Comparison of ENCODE assay signal across 8 mouse cellular contexts in genomic region chr11:107914634-107915226, GRCm38 (mm10). TPM values are rescaled to one million over a fixed set of nuclear protein-coding genes. Genes with fewer than 3 reads are reported as not detected.
DNase-seq lines count a peak whose midpoint lies in the region; ATAC-seq and TF ChIP-seq lines count a peak whose summit lies in the region.

Cacng5 (minus strand) TSS chr11:107915055.

- no peak for DNase-seq in heart, postnatal 0 days (ENCODE audit: low spot score)
- DNase-seq in heart, postnatal 14 days = no peak
- peak; percentile 49 for DNase-seq in R1 (ENCODE audit: low read depth, low spot score)
- DNase-seq in left cerebral cortex, adult 8-10 months (ENCODE audit: low spot score in 2 of 2) = no peak
- DNase-seq in neural tube, embryonic 10.5 days (ENCODE audit: extremely low spot score, low spot score) = peak; percentile 71
- DNase-seq in thymus, adult 18-20 months = no peak
- DNase-seq in cerebellum, adult 11 months = no peak

- no peak for TF ChIP-seq CTCF in heart, postnatal 0 days (IDR thresholded peaks at IDR 0.05; ENCODE audit: low read depth)

- 6% methylated on average over 36 of the region's 36 CpGs for WGBS in heart, postnatal 0 days
- 4% methylated on average over 36 of the region's 36 CpGs for WGBS in embryonic facial prominence, embryonic 15.5 days

- no peak for TF ChIP-seq EP300 in heart, postnatal 0 days (IDR thresholded peaks at IDR 0.05; ENCODE audit: low read depth)

- H3K27me3 ChIP-seq in heart, postnatal 0 days (ENCODE audit: control insufficient read depth, insufficient read depth, low read length) = peaks cover 30% of the 10 kb centered on the region
- H3K27me3 ChIP-seq in embryonic facial prominence, embryonic 15.5 days = peaks cover 37% of the 10 kb centered on the region

- H3K27ac ChIP-seq in heart, postnatal 0 days (ENCODE audit: low read depth) = no peak within 1 kb of the TSS
- H3K27ac ChIP-seq in embryonic facial prominence, embryonic 15.5 days (replicated peaks) = no peak within 1 kb of the TSS

- ATAC-seq in heart, postnatal 0 days (ENCODE audit: insufficient read depth, low read depth) = no peak; the same call in 1 of the 2 replicates
- ATAC-seq in embryonic facial prominence, embryonic 15.5 days (ENCODE audit: insufficient number of reproducible peaks, low FRiP score, low TSS enrichment, low read depth) = no peak

- intact Hi-C loops in heart, postnatal 14 days (cut with DNase I) = no loop called here

- H3K4me1 ChIP-seq in heart, postnatal 0 days (ENCODE audit: control insufficient read depth, insufficient read depth) = no peaks in the 10 kb centered on the region
- H3K4me1 ChIP-seq in embryonic facial prominence, embryonic 15.5 days = 0 out of 2 replicates have a peak, but pooled peaks cover 6% of the 10 kb centered on the region

- H3K4me2 ChIP-seq in heart, postnatal 0 days (ENCODE audit: low read depth, low read length) = peak within 1 kb of the TSS; percentile 46
- peak within 1 kb of the TSS; percentile 51 for H3K4me2 ChIP-seq in embryonic facial prominence, embryonic 15.5 days (replicated peaks)

- H3K9ac ChIP-seq in heart, postnatal 0 days (replicated peaks; ENCODE audit: low read depth, low read length) = no peak within 1 kb of the TSS
- no peak within 1 kb of the TSS for H3K9ac ChIP-seq in embryonic facial prominence, embryonic 15.5 days

- 0 out of 2 replicates have a peak, but pooled peaks cover under 1% of the 10 kb centered on the region for H3K9me3 ChIP-seq in heart, postnatal 0 days (replicated peaks; ENCODE audit: control insufficient read depth, low read length)
- no peaks in the 10 kb centered on the region for H3K9me3 ChIP-seq in embryonic facial prominence, embryonic 15.5 days (replicated peaks)

- no peak within 1 kb of the TSS for H3K4me3 ChIP-seq in heart, postnatal 0 days (ENCODE audit: low read depth, low read length)
- H3K4me3 ChIP-seq in embryonic facial prominence, embryonic 15.5 days (replicated peaks) = peak within 1 kb of the TSS; percentile 32

- no peaks in the 10 kb centered on the region for H3K36me3 ChIP-seq in heart, postnatal 0 days (replicated peaks; ENCODE audit: control insufficient read depth, insufficient read depth, low read length)
- H3K36me3 ChIP-seq in embryonic facial prominence, embryonic 15.5 days = no peaks in the 10 kb centered on the region

RNA-seq across cellular contexts. Expression of gene Cacng5, which starts in this region (rescaled TPM):
- total RNA-seq in heart, postnatal 0 days (2014; rRNA removed; ENCODE audit: low replicate concordance) = not detected in 2 replicates
- 0.08 TPM in 1 of 2 replicates, not detected in the other for polyA plus RNA-seq in heart, postnatal 0 days (2015; fragmentation: Nextera tagmentation; extraction: Ambion mirVana)
- total RNA-seq in heart, postnatal 14 days (2021) = under 1 TPM; 0.10 to 0.22 TPM
- polyA plus RNA-seq in embryonic facial prominence, embryonic 15.5 days (2015; fragmentation: Nextera tagmentation; extraction: Ambion mirVana) = 0.11 and 0.33 TPM in 2 replicates
- 10 to 100 TPM; 14.4 to 17.0 (median 15.6) TPM for total RNA-seq in left cerebral cortex, adult 8-10 months (2022)

Comparison
In these comparisons a context has a peak if more than half of its experiments do, and no peak if none do; other contexts are left out.
1. RNA of gene Cacng5 (total RNA-seq): 14.4 to 17.0 TPM in left cerebral cortex, adult 8-10 months; 0.10 to 0.22 TPM in heart, postnatal 14 days and not detected in heart, postnatal 0 days; every median in the first group is over 10 times any median in the second.
2. DNase-seq: peak in R1 (single experiment) and neural tube, embryonic 10.5 days (single experiment); none in heart, postnatal 0 days (single experiment), heart, postnatal 14 days (0 of 2), left cerebral cortex, adult 8-10 months (0 of 2), thymus, adult 18-20 months (0 of 2) and cerebellum, adult 11 months (single experiment).